Mouse (Mus musculus): ENCODE results near the gene Trp53i11.

Gene Trp53i11

DNA sequence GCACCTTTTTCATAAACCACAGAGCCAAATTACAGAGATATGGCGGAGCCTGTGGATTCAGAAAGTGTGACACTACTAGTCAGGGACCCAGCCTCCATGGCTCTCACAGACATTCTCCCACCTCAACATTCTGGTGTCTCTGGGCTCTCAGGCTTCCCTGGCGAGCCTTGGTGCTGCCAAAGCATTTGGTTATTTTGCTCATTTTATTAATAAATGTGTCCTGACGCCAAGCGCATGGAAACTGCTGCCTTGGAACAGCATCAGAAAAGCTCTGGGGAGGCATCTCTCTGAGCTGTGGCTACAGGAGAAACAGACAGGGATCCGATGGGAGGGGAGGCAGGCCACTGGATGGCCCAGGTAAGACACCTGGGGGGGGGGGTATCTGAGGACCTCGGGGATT, 15.4 kb upstream of the Trp53i11 start:
- DNase-seq (ENCODE audit: extremely low spot score): no peak

DNA sequence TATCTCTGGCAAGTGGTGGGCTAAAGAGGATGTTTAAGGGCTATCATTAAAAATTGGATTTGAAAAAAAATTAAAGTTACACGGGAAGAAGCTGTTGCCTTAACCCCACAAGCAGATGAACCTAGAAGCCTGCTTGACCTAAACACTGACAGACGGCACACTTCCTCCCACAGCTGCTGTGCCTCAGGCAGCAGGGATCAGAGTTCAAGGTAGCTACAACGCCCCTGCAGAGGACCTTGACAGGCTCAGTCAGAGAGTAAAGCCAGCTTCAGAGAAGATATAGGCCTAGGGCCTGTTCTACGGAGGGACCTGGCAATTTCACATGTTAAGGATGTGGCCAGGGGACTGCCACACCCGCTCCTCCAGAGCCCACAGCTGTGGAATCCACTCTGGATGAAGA, 14.9 kb upstream of the Trp53i11 start:
- no peak for DNase-seq (ENCODE audit: extremely low spot score)

DNA sequence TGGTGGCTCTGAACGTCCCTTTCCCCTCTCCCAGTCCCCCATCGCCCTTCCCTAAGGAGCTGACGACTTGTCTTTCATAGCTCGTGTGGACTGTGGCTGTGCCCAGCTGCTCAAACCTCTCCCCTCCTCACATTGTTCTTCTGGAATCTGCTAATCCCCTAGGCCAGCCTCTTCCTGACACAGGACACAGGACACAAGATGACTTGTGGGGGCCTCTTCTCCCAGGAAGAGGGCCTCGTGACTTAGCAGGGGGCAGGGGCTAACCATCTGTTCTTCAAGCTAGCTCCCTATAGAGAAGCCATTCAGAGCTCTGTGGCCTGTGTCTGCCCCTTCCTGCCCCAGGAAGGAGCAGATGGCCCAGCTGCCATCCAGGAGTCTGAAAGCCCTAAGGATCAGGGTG, 13.2 kb upstream of the Trp53i11 start:
- no peak for DNase-seq (ENCODE audit: extremely low spot score)

DNA sequence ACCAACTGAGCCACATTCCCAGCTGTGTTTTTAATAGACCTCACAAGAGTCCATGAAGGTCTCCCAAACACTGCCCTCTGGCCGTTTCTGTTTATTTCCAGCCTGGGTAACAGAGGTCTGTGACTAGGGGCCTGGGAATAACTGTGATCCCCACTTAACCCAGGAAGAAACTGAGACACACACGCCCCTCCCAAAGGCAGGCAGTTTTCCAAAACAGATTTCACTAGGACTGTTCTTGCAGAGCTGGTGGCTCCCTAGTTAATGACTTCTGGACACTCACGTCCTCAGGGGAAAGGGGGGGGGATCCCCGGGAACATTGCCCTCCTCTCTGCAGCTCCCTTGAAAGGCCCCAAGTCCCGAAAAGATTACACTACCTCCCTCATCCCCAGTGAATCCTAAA, 12.1 kb upstream of the Trp53i11 start:
- DNase-seq (ENCODE audit: extremely low spot score): no peak

DNA sequence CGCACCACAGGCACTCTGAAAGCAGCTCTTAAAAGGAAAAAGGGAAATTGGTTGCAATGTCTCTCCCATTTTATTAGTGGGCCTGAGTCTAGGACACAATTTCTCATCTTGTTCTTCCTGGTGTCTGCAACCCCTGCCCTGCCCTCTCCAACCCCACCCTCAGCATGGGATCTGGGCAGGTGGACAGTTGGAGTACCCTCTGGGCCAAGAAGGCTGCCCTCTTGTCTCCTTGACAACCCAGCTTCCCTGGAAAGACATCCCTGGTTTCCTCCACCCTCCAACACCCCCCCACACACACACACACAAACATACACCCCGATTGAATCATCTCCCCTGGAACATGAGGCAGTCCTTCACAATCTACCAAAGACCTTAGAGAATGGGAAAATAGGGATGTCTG, 11.6 kb upstream of the Trp53i11 start:
- no peak for DNase-seq (ENCODE audit: extremely low spot score)

DNA sequence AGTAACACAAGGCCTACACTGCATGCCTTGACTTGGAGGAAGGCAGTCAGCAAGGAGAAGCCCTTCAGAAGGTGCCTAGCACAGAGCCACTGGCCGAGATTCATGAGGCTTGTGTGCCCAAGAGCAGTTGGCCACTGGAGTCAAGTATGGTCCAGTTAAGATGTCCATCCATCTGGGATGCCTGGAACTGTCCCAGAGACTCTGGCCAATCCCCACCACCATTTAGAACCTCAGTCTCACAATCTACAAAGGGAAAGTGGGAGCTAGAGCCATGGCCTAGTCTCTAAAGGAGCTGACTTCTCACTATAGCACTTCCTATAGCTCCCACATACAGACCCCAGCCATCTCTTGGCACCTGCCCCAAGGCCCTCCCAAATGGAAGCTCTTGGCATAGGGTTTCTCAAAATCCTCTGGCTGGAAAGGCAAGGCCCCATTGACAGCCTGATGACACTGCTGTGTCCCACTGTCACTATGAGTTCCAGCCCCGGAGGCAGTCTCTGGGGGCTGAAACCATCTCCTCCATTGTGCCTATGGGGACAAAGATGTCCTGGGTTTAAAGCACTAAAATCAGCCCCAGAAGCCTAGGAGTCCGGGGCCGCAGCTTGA, 11.1 kb upstream of the Trp53i11 start:
- no peak for DNase-seq (ENCODE audit: extremely low spot score)

DNA sequence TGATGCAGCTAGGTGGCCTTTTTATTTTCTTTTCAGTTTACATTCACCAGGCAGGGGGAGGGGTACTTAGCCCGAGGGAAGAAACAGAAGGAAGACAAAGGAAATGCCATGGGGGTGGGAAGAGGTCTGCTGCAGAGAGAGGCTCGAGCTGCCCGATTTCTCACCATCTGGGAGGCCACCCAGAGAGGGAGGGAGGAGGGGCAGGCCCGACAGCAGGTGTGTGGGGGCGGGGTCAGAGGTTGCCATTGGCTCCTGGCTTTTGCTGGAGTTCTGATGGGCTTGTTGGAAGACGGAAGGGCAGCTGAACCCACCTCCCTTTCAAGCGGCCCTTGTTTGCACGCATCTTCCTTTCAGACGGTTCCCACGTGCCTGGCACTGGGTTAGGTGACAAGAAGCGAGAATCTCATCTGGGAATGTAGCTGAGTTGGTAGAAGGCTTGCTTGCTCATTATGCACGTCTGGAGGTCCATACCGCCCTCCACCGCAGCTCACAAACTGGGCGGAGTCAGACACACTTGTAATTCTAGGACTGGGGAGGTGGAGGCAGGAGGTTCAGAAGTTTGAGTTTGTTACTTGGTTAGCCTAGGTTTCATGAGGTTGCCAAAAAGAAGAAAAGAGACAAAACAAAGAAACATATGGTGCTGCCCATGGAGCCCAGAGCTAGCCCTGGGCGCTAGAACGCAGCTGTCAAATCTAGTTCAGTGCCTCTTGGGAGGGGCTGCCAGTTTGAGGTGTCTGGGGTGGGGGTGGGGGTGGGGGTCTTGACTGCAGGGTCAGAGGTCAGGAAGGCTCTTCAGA, 10.3 kb upstream of the Trp53i11 start:
- DNase-seq (ENCODE audit: extremely low spot score): peak; percentile 88

DNA sequence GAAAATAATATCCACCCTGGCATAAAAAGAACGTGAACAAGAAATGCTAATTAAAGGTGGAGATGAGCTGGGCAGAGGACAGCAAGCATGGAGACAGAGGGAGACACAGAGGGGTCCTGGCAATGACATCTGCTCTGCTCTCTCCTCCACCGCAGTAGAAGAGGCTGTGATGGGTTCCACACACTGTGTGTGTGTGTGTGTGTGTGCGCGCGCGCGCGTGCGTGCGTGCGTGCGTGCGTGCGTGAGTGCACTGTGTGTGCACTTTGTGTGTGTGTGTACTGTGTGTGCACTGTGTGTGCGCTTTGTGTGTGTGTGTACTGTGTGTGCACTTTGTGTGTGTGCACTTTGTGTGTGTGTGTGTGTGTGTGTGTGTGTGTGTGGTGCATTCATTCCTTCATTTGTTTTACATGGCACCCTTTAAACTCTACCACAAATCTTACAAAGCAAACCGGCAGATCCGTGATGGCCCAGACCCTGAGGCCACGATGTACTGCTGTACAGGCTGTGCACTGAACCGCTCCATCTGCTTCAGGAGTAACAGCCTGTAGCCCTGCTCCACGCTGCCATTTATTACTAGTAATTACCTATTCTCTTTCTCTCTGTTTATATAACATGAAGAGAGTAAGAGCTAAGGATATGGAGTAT, 9.6 kb upstream of the Trp53i11 start:
- DNase-seq (ENCODE audit: extremely low spot score): no peak

DNA sequence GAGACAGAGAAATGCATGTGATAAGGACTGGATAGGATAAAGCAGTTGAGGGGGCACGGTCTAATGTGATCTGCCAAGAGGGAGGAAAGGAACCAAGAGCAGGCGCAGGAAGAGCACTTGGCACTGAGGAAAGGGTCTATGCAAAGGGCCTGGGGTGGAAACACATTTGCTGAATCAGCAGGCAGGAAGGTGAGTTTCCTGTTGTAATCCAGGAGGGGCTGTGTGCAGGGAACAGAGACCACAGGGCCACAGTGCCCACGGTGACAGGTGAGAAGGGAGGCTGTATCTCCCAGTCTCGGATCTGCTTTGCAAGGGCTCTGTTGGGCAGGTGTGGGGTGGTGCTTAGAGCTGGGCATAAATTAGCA, 9.1 kb upstream of the Trp53i11 start:
- DNase-seq (ENCODE audit: extremely low spot score): no peak

DNA sequence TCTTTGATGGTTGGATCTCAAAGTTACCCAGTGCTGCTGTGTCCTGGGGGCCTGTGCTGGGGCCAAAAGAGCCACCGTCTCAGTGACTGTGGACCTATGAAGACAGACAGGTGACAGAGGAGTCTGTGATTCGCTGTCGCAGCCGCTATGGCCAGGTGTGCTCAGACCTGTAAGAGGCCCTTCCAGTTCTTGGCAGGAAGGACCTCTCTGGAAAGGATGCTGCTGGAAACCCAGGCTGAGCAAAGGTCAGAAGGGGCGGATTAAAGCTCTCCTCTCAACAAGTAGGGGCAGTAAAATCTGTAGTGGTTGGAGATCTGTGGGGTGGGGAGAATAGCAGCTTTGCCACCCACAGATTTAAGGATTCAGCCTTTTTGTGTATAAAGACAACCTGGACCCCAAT, 7.7 kb upstream of the Trp53i11 start:
- no peak for DNase-seq (ENCODE audit: extremely low spot score)

DNA sequence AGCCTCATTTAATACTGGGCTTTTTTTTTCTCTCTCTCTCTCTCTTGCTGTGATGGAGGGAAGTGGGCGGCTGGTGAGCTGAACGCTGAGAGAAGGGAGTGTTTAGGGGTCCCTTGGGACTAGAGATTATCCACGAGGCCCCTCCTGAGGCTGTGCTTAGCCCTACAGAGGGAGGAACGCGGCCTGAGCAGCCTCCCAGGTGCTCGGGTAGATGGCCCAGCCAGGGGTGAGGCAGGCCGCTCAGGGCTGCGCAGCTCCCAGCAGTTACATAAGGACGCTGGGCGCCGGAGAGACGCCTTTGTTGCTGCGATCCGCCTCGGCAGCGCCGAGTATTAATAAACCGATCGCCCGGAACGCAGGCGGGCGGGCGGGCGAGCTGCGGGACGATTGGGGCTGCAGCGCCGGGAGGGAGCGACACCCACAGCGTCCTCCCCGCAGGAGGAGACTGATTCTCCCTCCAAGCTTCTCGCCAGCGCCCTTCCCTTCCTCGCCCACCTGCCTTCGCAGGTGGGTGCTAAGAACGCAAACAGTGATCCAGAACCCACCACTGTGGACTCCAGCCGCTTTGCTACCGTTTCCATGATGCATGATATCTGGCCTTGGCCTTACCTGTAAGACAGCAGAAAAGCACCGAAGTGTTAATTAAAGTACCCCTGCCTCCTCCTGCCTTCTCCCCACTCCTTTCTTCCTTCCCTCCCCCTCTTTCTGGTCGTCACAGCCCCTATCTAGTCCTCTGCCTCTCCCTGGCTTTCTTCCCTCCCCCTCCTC, 7.1 kb upstream of the Trp53i11 start:
- DNase-seq (ENCODE audit: extremely low spot score): no peak

DNA sequence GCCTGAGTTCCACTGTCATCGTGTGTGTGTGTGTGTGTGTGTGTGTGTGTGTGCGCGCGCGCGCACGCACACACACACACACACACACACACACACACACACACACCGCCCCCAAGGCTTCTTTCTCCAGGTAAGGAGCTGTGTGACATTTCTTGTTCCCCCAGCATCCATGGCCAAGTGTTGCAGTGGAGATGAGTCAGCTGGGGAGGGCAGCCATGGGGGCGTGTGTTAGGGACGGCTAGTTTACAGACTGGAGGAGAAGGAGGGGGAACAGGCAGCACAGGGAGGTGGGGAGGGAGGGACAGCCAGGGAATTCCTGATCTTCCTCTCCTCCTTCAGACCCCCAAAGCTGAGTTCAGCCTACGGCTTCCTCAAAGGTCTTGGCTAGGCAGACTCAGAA, 4.5 kb upstream of the Trp53i11 start:
- DNase-seq (ENCODE audit: extremely low spot score): no peak

DNA sequence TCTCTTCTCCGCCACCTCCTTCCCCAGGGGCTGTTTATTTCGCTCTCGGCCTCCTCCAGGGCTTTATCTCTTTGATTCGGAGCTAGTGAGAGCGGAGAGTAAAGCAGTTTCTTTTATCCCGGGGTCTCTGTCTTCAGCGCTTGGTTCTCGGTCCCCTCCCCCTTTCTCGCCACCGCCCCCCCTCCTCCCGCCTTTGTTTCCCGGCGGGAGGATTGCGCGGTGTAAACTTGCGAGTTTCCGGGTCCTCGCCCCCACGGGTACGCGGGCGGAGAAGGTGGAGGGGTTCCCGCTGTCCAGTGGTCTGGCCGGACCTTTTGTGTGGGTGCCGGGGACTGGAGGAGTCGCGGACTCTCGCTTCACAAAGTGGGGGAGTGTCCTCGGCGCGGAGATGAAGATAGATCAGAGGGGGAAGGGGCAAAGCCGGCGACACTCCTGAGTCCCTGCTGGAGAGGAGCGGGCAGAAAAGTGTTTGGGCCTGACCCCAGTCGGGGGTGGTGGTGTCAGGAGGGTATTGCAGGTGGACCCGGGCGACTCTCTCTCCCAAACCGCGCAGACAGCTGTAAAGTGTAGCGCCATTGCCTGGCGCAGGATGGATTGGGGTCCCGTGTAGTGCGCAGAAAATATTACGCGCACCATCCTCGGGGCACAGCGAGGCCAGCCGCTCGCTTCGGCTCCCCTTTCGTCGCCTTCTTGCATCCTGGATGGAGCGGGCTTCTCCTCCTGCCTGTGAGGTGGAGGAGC, 842 bp downstream of the Trp53i11 start:
- peak; percentile 59 for DNase-seq (ENCODE audit: extremely low spot score)

DNA sequence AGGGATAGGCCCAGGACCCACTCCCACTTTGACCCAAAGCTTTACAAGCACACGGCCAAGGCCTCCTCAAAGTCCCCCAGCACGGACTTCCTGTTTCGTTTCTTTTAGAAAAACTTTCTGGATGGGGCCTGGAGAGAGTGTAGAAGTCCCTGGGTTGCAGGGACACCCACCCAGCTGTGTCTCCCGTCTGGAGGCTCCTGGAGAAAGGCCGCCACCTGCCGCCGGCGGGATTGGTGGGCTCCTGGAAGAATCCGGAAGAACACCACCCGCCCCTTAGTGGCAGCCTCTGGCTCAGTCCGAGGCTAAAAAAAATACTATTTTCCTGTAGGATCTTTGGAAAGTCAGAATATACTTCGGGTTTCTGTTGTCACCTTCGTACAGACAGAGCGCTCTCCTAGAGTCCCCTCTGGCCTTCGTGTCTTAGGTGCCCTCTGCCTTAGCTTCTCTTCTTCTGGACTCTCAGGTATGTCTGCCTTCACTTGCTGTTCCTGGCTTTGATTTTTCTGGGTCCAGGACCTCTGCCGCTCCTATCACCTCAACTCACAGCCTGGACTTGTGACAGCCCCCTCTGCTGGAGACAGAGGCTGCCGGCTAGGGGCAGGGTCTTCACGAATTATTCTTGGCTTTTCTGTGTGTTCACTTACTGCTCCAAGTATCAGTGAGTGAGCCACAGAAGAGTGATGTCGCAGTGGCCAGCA, 1.6 kb downstream of the Trp53i11 start:
- DNase-seq (ENCODE audit: extremely low spot score): no peak

DNA sequence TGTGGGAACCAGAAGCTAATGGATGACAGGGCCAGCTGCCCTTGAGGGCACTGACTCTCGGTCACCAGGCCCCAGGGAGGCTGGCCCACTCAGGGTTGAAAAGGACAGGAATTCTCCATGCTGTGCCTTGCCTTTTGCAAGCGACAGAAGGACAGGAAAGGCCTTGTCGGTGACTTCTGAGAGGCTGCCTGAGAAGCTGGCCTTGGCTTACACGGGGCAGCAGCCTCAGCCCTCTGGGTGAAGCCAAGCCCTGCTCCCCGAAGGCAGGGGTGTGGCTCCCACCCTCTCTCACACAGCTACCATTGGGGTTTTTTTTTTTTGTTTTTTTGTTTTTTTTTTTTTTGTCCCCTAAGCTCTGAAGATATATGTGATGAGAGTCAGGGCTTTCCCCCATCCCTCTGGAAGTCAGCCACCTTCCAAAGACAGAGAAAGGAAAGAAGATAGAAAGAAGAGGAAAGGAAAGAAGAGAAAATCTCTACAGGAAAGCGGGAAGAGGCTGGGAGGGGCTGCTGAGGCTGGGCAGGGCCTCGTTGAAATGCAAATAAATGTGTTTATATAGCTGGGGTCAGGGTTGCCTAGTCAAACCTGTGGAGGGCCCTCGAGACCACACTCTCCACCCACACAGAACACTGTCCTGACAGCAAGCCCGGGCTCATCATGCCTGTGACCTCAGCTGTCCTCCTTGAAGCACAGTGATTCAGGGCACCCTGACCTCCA, 3.6 kb downstream of the Trp53i11 start:
- no peak for DNase-seq (ENCODE audit: extremely low spot score)

DNA sequence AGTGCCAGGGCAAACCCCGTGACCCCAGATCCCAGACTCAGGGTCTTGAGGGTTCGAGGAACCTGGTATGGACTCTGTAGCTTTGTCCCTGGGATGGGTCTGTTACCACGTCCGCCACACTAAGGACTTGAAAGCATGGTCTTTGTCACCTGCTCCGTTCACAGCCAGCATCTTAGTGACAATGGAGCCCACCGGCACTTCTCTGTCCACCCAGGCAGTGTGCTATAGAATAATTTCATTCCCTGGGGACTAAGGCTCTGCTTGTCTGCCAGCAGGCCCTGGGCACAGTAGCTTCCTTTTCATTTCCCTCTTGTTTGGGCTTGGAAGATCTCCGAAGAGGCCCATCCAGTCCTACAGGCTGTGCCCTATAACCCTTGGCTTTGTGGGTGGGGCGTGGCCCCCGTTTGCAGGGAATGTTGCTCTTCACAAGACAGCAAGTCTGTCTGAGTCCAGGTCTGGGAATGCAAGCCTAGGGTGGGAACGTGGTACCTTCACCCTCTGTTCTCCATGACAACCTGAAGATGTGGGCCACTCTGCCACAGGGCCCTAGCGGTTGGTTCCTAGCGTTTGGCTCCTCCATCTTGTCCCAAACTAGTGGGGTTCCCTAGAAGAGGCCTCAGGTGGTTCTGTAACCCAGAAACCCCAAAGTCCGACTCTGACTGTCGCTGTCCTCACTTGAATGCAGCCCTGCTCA, 4.3 kb downstream of the Trp53i11 start:
- no peak for DNase-seq (ENCODE audit: extremely low spot score)

DNA sequence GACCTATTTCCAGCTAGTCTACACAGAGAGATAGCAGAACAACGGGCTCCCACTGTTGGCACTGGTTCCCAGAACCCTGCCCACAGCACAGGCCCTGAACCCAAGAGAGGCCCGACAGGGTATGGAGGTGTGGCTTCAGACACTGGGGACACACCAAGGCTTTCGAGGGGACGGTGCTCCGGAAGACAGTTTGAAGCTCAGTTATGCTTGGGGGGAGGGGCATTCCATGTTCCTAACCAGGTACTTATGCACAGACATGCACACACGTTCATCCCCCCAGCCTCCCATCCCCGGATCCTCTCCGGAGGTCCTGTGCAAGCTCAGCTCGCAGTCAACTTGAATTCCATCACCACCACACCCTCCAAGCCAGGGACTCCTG, 4.8 kb downstream of the Trp53i11 start:
- DNase-seq (ENCODE audit: extremely low spot score): no peak

DNA sequence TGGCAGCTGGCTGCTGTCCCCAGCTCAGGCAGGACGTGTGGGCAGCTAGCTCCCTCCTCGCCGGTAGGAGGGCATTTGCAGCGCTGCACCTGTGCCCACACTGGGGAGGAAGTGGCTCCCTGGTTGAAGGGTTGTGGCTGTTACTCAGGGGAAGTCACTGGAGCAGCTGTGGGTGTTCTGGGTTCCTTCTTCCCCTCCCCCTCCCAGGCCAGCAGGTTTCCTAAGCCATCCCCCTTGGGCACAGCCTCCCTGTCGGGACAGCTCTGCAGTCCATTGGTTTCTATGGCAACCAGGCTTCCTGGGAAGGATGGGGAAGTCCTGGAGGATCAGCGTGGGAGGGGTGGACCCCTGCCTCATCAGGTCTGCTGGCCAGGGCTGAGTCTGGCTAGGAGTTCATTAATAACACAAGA, 5.3 kb downstream of the Trp53i11 start:
- DNase-seq (ENCODE audit: extremely low spot score): no peak

DNA sequence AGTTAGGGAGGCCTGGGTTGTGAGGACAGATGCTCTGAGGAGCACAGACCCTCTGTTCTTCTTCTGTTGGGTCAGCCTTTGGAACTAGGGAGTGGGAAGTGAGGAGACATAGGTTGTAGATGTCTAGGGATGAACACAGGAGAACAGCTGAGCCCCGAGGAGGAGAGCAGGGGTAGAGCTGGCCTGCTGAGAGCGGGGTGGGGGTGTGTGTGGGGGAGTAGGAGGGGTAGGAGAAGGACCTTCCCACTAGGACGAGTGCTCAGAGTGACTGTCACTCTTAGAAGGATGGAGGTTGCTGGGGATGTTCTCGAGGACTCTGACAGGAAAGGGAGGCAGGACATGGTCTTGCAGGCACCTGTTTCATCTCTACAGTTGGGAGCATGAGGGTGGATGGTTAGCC, 6.5 kb downstream of the Trp53i11 start:
- no peak for DNase-seq (ENCODE audit: extremely low spot score)

DNA sequence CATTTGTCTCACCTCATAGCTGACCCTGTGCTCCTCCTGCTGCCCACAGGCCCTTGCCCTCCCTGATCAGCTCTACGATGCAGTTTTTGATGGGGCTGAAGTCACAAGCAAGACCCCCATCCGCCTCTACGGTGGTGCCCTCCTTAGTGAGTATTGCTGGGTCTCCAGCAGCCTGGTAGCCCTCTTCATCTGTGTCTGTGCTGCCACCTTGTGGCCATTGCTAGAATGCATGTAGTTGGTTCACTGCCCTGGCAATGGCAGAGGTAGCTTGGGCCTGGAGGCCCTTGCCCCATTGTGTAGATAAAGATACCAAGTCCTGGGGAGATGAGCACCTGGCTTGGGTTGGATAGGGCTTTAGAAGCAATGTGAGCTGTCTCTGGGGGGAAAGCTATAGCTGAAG, 11.5 kb downstream of the Trp53i11 start:
- DNase-seq (ENCODE audit: extremely low spot score): peak; percentile 89

Data from embryo, embryonic 9.5 days (tissue).